ENCODE assay signal across 10 mouse cellular contexts in genomic region chr11:94521219-94521843, GRCm38 (mm10). TPM values are rescaled to one million over a fixed set of nuclear protein-coding genes. Genes with fewer than 3 reads are reported as not detected.
DNase-seq lines count a peak whose midpoint lies in the region; ATAC-seq and TF ChIP-seq lines count a peak whose summit lies in the region.
"Had no signal": no experiment of that assay in that cellular context is flagged by ENCODE, and none has a peak within 500 bp of the region (broad histone marks: within the 10 kb centered on the region; RNA-seq: fewer than 3 reads in every experiment).

TSS of gene Mycbpap (minus strand) at chr11:94521742.

- intact Hi-C loops in gastrocnemius, adult 2 months (cut with DNase I): no loop called here

- ATAC-seq in midbrain, embryonic 16.5 days: peak; percentile 81

- WGBS in liver, adult 2 months: 3% methylated on average over 42 of the region's 42 CpGs
- 1% methylated on average over 42 of the region's 42 CpGs for WGBS in midbrain, embryonic 16.5 days

- peak within 1 kb of the TSS; percentile 89 for H3K4me2 ChIP-seq in midbrain, embryonic 16.5 days (ENCODE audit: low read length)

- H3K79me2 ChIP-seq in liver, adult 2 months (ENCODE audit: control insufficient read depth, insufficient read depth, low read length): no peaks in the 10 kb centered on the region

- TF ChIP-seq POLR2A in cortical plate, adult 2 months (IDR thresholded peaks at IDR 0.05; ENCODE audit: extremely low read depth, insufficient read depth, low read length): 0 out of 2 replicates have a peak, but pooled peaks have one; percentile 5
- no peak for TF ChIP-seq POLR2A in liver, adult 2 months (IDR thresholded peaks at IDR 0.05; ENCODE audit: extremely low read depth, insufficient read depth, low read length)

- no peak within 1 kb of the TSS for H3K27ac ChIP-seq in gastrocnemius, adult 2 months
- H3K27ac ChIP-seq in cortical plate, adult 2 months (ENCODE audit: insufficient read depth, low read length): no peak within 1 kb of the TSS
- H3K27ac ChIP-seq in liver, adult 2 months (replicated peaks; ENCODE audit: insufficient read depth, low read depth, low read length): no peak within 1 kb of the TSS
- 0 out of 2 replicates have a peak within 1 kb of the TSS, but pooled peaks have one; percentile 29 for H3K27ac ChIP-seq in midbrain, embryonic 16.5 days (ENCODE audit: low read length)

- no peaks in the 10 kb centered on the region for H3K27me3 ChIP-seq in liver, adult 2 months (ENCODE audit: control insufficient read depth, insufficient read depth, low read length)
- no peaks in the 10 kb centered on the region; the same call in 1 of the 2 replicates for H3K27me3 ChIP-seq in midbrain, embryonic 16.5 days (ENCODE audit: control insufficient read depth, insufficient read depth, low read depth, low read length)

- H3K9ac ChIP-seq in liver, adult 2 months (ENCODE audit: low read depth, low read length): peak within 1 kb of the TSS; percentile 51; the same call in 1 of the 2 replicates
- H3K9ac ChIP-seq in midbrain, embryonic 16.5 days (ENCODE audit: low read depth, low read length): peak within 1 kb of the TSS; percentile 69

- peak within 1 kb of the TSS; percentile 81 for H3K4me3 ChIP-seq in gastrocnemius, adult 2 months
- peak within 1 kb of the TSS; percentile 55 for H3K4me3 ChIP-seq in cortical plate, adult 2 months (ENCODE audit: insufficient read depth, low read length)
- H3K4me3 ChIP-seq in liver, adult 2 months (ENCODE audit: insufficient read depth, low read depth, low read length): peak within 1 kb of the TSS; percentile 72
- H3K4me3 ChIP-seq in midbrain, embryonic 16.5 days (ENCODE audit: low read depth, low read length): peak within 1 kb of the TSS; percentile 54
- H3K4me3 ChIP-seq: myocyte had no signal

- DNase-seq in gastrocnemius, adult 2 months: peak; percentile 42
- no peak for DNase-seq in gastrocnemius, postnatal 4 days (ENCODE audit: low spot score in 2 of 2)
- DNase-seq in heart, adult 9 months (ENCODE audit: low spot score in 2 of 2): peak; percentile 41 to 59
- DNase-seq in kidney, adult 9 months: peak; percentile 54
- peak; percentile 31 for DNase-seq in liver, adult 2 months (ENCODE audit: extremely low read depth, low read depth, low spot score)
- DNase-seq in spleen, postnatal 4 days (ENCODE audit: low spot score in 2 of 2): peak; percentile 26 to 67

- H3K4me1 ChIP-seq in cortical plate, adult 2 months (ENCODE audit: control insufficient read depth, insufficient read depth, low read length): no peaks in the 10 kb centered on the region
- no peaks in the 10 kb centered on the region; the same call in 1 of the 2 replicates for H3K4me1 ChIP-seq in liver, adult 2 months (ENCODE audit: control insufficient read depth, insufficient read depth, low read length)
- peaks cover 11% of the 10 kb centered on the region; the same call in 1 of the 2 replicates for H3K4me1 ChIP-seq in midbrain, embryonic 16.5 days (ENCODE audit: control insufficient read depth, insufficient read depth, low read length)

- no peaks in the 10 kb centered on the region for H3K9me3 ChIP-seq in midbrain, embryonic 16.5 days (replicated peaks; ENCODE audit: control insufficient read depth, low read length, poor library complexity, severe bottlenecking)

- no peaks in the 10 kb centered on the region for H3K36me3 ChIP-seq in liver, adult 2 months (ENCODE audit: control insufficient read depth, insufficient read depth, low read length)
- H3K36me3 ChIP-seq in midbrain, embryonic 16.5 days (ENCODE audit: control insufficient read depth, insufficient read depth, low read length): no peaks in the 10 kb centered on the region

- TF ChIP-seq CTCF in gastrocnemius, adult 2 months (IDR thresholded peaks at IDR 0.05): peak; percentile 7; the same call in 1 of the 2 replicates
- no peak for TF ChIP-seq CTCF in cortical plate, adult 2 months (IDR thresholded peaks at IDR 0.05; ENCODE audit: extremely low read depth, insufficient read depth, low read length)
- peak; percentile 29; the same call in 1 of the 2 replicates for TF ChIP-seq CTCF in liver, adult 2 months (IDR thresholded peaks at IDR 0.05; ENCODE audit: low read depth, low read length)

RNA-seq across cellular contexts. Expression of gene Mycbpap, which starts in this region (rescaled TPM):
- total RNA-seq in gastrocnemius, adult 2 months (2021): not detected
- under 1 TPM; 0.26 to 0.59 TPM for total RNA-seq in gastrocnemius, postnatal 4 days (2021)
- 2.4 and 2.5 TPM in 2 replicates for polyA plus RNA-seq in cortical plate, adult 2 months (2012; rRNA removed)
- 0.09 TPM in 1 of 2 replicates, not detected in the other for total RNA-seq in liver, adult 2 months (2014; rRNA removed)
- polyA plus RNA-seq in liver, adult 2 months (2012; rRNA removed): 0.02 and 0.04 TPM in 2 replicates
- 4.9 and 5.6 TPM in 2 replicates for polyA plus RNA-seq in midbrain, embryonic 16.5 days (2015; fragmentation: Nextera tagmentation; extraction: Ambion mirVana)
- polyA plus RNA-seq: C2C12 had no signal

Comparison
In these comparisons a context has a peak if more than half of its experiments do, and no peak if none do; other contexts are left out.
1. Peak in DNase-seq and H3K4me3 ChIP-seq in gastrocnemius, adult 2 months; RNA of the gene not detected or under 1 TPM.
2. Peak in DNase-seq, H3K4me3 ChIP-seq and H3K9ac ChIP-seq in liver, adult 2 months; RNA of the gene not detected or under 1 TPM.
3. DNase-seq: peak in heart, adult 9 months (2 of 2), kidney, adult 9 months (single experiment) and spleen, postnatal 4 days (2 of 2); none in gastrocnemius, postnatal 4 days (0 of 2).
4. Peak in every context shown above with its lines, with median percentiles within 50 percentile points of each other: H3K4me3 ChIP-seq.